Mouse (Mus musculus): ENCODE measurements around the gene Cacna1d. TPM values are rescaled to one million over a fixed set of nuclear protein-coding genes. Genes with fewer than 3 reads are reported as not detected.
A peak's percentile ranks its signal among the peaks of the same experiment; 100 is the strongest.

Cacna1d gene
- polyA plus RNA-seq, 1 experiment from 2014 or later = 4.3 TPM

DNA sequence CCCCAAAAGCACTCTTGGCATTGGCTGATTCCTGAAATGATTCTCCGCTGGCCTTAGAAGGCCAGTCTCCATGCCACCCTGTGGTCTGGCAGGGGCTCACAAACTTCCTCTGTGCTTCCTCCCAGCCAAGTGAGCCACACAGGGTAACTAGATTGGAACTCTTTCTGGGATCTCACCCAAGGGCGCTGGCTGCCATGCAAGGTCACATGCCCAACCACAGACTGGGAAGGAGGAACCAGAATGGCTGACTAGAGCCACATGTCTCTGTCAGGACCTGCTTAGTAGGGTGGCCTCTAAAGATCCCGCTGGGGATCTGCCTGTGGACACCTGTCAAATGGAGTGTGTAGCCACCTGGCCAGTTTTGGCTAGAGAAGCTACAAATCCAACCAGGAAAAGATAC, 273.1 kb downstream of the Cacna1d start:
- WGBS = 92% methylated on average over 3 of the region's 3 CpGs
- H3K27me3 ChIP-seq (replicated peaks; ENCODE audit: control insufficient read depth, insufficient read depth, low read length) = no peaks in the 10 kb centered on the region
- H3K4me3 ChIP-seq (ENCODE audit: low read depth, low read length) = no peak overlapping the region
- H3K9me3 ChIP-seq (replicated peaks; ENCODE audit: control insufficient read depth, low read length) = no peaks in the 10 kb centered on the region
- no peak overlapping the region for H3K4me2 ChIP-seq (ENCODE audit: low read length)
- no peaks in the 10 kb centered on the region for H3K4me1 ChIP-seq (ENCODE audit: control insufficient read depth, insufficient read depth, low read length)
- no peak overlapping the region for H3K27ac ChIP-seq (ENCODE audit: low read depth, low read length)
- H3K9ac ChIP-seq (ENCODE audit: low read length) = no peak overlapping the region
- no peaks in the 10 kb centered on the region for H3K36me3 ChIP-seq (ENCODE audit: control insufficient read depth, insufficient read depth, low read length)
- DNase-seq (ENCODE audit: low spot score) (no peak), ATAC-seq (no peak)

DNA sequence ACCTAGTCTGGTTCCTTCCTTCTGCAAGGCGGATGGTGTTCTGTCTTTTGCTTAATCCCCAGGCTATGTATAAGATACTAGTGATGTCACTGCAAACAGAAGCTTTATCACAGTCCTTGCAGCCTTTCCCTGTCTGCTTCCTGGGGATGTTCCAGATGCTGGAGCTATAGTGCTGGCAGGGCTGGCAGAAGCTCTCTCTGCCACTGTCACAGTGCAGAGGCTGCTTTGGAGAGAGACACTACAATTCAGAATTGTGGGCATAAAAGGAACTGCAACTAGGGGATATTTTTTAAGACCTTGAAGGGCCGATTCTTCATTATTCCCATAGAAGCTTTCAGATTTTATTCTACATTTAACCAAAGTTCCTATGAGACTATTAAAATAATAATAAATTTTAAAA, 274.1 kb downstream of the Cacna1d start:
- Histone ChIP-seq H3K9ac (ENCODE audit: low read length) (no peak overlapping the region), H3K27ac (ENCODE audit: low read depth, low read length) (no peak overlapping the region), H3K27me3 (replicated peaks; ENCODE audit: control insufficient read depth, insufficient read depth, low read length) (no peaks in the 10 kb centered on the region), H3K36me3 (ENCODE audit: control insufficient read depth, insufficient read depth, low read length) (no peaks in the 10 kb centered on the region), H3K9me3 (replicated peaks; ENCODE audit: control insufficient read depth, low read length) (no peaks in the 10 kb centered on the region), H3K4me1 (ENCODE audit: control insufficient read depth, insufficient read depth, low read length) (no peaks in the 10 kb centered on the region), H3K4me2 (ENCODE audit: low read length) (no peak overlapping the region), H3K4me3 (ENCODE audit: low read depth, low read length) (no peak overlapping the region)
- DNase-seq (ENCODE audit: low spot score) (no peak), ATAC-seq (no peak)
- 85% methylated on average over 2 of the region's 2 CpGs for WGBS

DNA sequence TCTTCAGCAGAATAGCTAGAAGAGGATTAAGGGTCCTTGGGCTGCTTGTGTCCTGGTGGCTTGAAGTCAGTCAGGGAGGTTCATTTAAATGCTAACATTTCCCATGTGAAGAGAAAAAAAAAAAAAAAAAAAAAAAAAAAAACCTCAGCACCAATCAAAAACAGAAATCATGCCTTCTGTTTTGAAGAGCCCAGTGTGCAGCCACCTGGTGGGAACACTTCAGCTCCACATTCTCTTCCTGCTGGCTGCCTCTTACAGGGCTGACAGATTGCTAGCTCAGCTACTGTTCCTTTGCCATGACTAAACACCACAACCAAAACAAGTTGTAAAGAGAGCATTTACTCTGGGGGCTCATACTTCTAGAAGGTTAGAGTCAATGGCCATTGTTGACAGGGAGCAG, 283.1 kb downstream of the Cacna1d start:
- ATAC-seq = no peak
- peak; percentile 22 for DNase-seq (ENCODE audit: low spot score)
- Histone ChIP-seq H3K27ac (ENCODE audit: low read depth, low read length) (no peak overlapping the region), H3K9me3 (replicated peaks; ENCODE audit: control insufficient read depth, low read length) (no peaks in the 10 kb centered on the region), H3K4me3 (ENCODE audit: low read depth, low read length) (no peak overlapping the region), H3K36me3 (ENCODE audit: control insufficient read depth, insufficient read depth, low read length) (no peaks in the 10 kb centered on the region), H3K4me1 (ENCODE audit: control insufficient read depth, insufficient read depth, low read length) (no peaks in the 10 kb centered on the region), H3K9ac (ENCODE audit: low read length) (no peak overlapping the region), H3K4me2 (ENCODE audit: low read length) (no peak overlapping the region), H3K27me3 (replicated peaks; ENCODE audit: control insufficient read depth, insufficient read depth, low read length) (no peaks in the 10 kb centered on the region)

DNA sequence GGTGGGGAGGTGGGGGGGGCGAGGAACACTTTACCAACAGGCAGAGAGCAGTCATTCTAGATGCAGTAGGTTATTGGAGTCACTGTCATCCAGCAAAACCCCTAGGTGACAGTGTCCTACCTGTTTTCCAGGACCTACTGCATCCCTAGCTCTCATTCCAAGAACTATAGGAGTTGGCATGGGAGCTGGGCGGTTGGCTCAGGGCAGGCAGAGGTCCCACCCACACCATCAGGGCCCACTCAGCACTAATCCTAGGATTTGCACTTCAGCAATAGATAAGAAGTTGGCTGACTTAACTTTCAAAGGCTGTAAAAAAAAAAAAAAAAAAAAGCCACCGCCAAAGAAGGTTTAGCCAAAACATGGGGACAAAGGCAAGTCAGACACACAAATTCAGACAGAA, 285.4 kb downstream of the Cacna1d start:
- no peak overlapping the region for H3K27ac ChIP-seq (ENCODE audit: low read depth, low read length)
- WGBS = 29% methylated on average over 3 of the region's 3 CpGs
- H3K36me3 ChIP-seq (ENCODE audit: control insufficient read depth, insufficient read depth, low read length) = no peaks in the 10 kb centered on the region
- no peaks in the 10 kb centered on the region for H3K27me3 ChIP-seq (replicated peaks; ENCODE audit: control insufficient read depth, insufficient read depth, low read length)
- H3K9ac ChIP-seq (ENCODE audit: low read length) = no peak overlapping the region
- ATAC-seq (no peak), DNase-seq (ENCODE audit: low spot score) (no peak)
- no peak overlapping the region for H3K4me3 ChIP-seq (ENCODE audit: low read depth, low read length)
- H3K4me2 ChIP-seq (ENCODE audit: low read length) = no peak overlapping the region
- no peaks in the 10 kb centered on the region for H3K9me3 ChIP-seq (replicated peaks; ENCODE audit: control insufficient read depth, low read length)
- no peaks in the 10 kb centered on the region for H3K4me1 ChIP-seq (ENCODE audit: control insufficient read depth, insufficient read depth, low read length)

DNA sequence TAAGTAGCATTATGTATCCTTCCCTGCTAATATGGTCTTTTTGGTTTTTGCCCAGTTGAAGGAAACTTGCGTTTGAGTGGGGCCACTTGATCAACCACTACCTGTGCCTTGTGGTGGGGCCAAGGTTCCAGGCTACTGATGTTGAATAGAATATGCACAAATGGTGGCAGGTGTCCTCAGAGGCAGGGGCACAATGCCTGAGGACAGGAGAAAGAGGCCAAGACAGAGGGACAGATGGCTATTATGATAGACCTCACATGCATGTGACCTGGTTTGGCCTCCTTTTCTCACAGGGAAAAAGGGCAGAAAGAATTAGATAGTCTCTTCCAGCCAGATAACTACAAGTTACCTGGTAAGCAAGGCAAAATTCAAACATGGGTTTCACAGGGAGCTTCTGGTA, 286.7 kb downstream of the Cacna1d start:
- no peak overlapping the region for H3K4me2 ChIP-seq (ENCODE audit: low read length)
- DNase-seq (ENCODE audit: low spot score) (no peak), ATAC-seq (no peak)
- H3K9me3 ChIP-seq (replicated peaks; ENCODE audit: control insufficient read depth, low read length) = no peaks in the 10 kb centered on the region
- H3K9ac ChIP-seq (ENCODE audit: low read length) = no peak overlapping the region
- H3K4me1 ChIP-seq (ENCODE audit: control insufficient read depth, insufficient read depth, low read length) = no peaks in the 10 kb centered on the region
- no peak overlapping the region for H3K27ac ChIP-seq (ENCODE audit: low read depth, low read length)
- H3K4me3 ChIP-seq (ENCODE audit: low read depth, low read length) = no peak overlapping the region
- H3K36me3 ChIP-seq (ENCODE audit: control insufficient read depth, insufficient read depth, low read length) = no peaks in the 10 kb centered on the region
- WGBS = 82% methylated on average over 1 of the region's 1 CpGs
- H3K27me3 ChIP-seq (replicated peaks; ENCODE audit: control insufficient read depth, insufficient read depth, low read length) = no peaks in the 10 kb centered on the region

DNA sequence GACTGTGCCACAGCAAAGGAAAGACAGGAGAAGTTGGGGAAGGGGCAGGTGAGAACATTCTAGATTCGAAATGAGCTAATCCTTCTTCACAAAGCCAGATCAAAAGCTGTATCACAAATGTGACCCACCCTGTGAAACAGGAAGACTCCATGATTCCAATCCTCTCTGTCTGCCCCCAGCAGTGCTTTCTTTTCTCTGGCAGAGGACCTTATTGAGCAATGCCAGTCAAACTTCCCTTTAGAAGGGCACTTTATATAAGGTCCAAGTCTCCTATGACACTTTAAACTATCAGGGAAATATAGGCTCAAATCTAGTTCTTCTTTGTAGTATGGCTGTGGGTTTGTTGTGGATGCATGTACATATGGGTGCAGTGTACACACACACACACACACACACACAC, 290.9 kb downstream of the Cacna1d start:
- Histone ChIP-seq H3K4me3 (ENCODE audit: low read depth, low read length) (no peak overlapping the region), H3K4me1 (ENCODE audit: control insufficient read depth, insufficient read depth, low read length) (peaks cover 4% of the 10 kb centered on the region; the same call in 1 of the 2 replicates), H3K4me2 (ENCODE audit: low read length) (no peak overlapping the region), H3K36me3 (ENCODE audit: control insufficient read depth, insufficient read depth, low read length) (no peaks in the 10 kb centered on the region), H3K9ac (ENCODE audit: low read length) (no peak overlapping the region), H3K27me3 (replicated peaks; ENCODE audit: control insufficient read depth, insufficient read depth, low read length) (no peaks in the 10 kb centered on the region), H3K27ac (ENCODE audit: low read depth, low read length) (no peak overlapping the region), H3K9me3 (replicated peaks; ENCODE audit: control insufficient read depth, low read length) (no peaks in the 10 kb centered on the region)
- ATAC-seq (no peak), DNase-seq (ENCODE audit: low spot score) (no peak)
- WGBS = 70% methylated on average over 1 of the region's 1 CpGs

DNA sequence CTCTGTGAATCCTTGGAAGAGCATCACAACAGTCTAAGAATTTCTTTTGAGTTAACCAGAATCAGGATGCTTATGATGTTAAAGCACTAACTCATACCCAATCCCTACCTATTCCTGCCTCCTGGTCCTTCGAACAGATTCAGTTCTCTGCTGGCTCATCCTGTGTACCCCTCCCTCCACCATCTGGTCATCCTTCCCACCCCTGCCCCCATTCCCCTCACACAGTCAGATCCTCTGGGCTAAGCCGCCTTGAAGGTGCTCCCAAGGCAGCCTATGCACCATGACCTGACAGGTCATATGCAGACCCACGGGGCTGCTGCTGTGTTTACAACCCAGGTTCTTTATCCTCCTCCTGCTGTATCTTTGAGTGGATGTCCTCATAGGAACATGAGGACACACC, 292.4 kb downstream of the Cacna1d start:
- Histone ChIP-seq H3K27me3 (replicated peaks; ENCODE audit: control insufficient read depth, insufficient read depth, low read length) (no peaks in the 10 kb centered on the region), H3K9me3 (replicated peaks; ENCODE audit: control insufficient read depth, low read length) (no peaks in the 10 kb centered on the region), H3K36me3 (ENCODE audit: control insufficient read depth, insufficient read depth, low read length) (no peaks in the 10 kb centered on the region), H3K4me1 (ENCODE audit: control insufficient read depth, insufficient read depth, low read length) (peaks cover 4% of the 10 kb centered on the region; the same call in 1 of the 2 replicates), H3K27ac (ENCODE audit: low read depth, low read length) (no peak overlapping the region), H3K4me2 (ENCODE audit: low read length) (no peak overlapping the region), H3K4me3 (ENCODE audit: low read depth, low read length) (no peak overlapping the region), H3K9ac (ENCODE audit: low read length) (no peak overlapping the region)
- no peak for ATAC-seq
- DNase-seq (ENCODE audit: low spot score) = no peak
- WGBS = 90% methylated on average over 3 of the region's 3 CpGs

DNA sequence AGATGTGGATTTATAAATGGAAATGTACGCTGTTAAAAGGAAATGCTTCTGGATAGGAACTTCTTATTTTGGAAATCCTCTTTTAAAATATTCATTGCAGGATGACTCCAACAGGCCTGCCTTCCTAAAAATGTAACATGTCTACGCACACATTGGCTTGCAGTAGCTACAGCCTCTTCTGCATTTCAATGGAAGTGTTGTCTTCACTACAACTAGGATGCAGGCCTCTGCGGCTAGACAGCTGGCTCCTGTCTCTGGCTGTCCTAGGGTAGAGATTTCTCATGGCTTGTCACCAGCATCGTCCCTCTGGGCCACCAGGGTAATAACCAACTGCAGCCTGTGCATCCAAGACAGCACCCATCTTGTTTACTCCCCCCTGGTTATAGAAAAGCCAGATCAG, 293.1 kb downstream of the Cacna1d start:
- ATAC-seq = no peak
- H3K4me1 ChIP-seq (ENCODE audit: control insufficient read depth, insufficient read depth, low read length) = peaks cover 4% of the 10 kb centered on the region; the same call in 1 of the 2 replicates
- WGBS = 88% methylated on average over 4 of the region's 4 CpGs
- H3K4me3 ChIP-seq (ENCODE audit: low read depth, low read length) = no peak overlapping the region
- no peak overlapping the region for H3K4me2 ChIP-seq (ENCODE audit: low read length)
- no peaks in the 10 kb centered on the region for H3K36me3 ChIP-seq (ENCODE audit: control insufficient read depth, insufficient read depth, low read length)
- no peak for DNase-seq (ENCODE audit: low spot score)
- no peak overlapping the region for H3K27ac ChIP-seq (ENCODE audit: low read depth, low read length)
- H3K9me3 ChIP-seq (replicated peaks; ENCODE audit: control insufficient read depth, low read length) = no peaks in the 10 kb centered on the region
- no peak overlapping the region for H3K9ac ChIP-seq (ENCODE audit: low read length)
- no peaks in the 10 kb centered on the region for H3K27me3 ChIP-seq (replicated peaks; ENCODE audit: control insufficient read depth, insufficient read depth, low read length)

DNA sequence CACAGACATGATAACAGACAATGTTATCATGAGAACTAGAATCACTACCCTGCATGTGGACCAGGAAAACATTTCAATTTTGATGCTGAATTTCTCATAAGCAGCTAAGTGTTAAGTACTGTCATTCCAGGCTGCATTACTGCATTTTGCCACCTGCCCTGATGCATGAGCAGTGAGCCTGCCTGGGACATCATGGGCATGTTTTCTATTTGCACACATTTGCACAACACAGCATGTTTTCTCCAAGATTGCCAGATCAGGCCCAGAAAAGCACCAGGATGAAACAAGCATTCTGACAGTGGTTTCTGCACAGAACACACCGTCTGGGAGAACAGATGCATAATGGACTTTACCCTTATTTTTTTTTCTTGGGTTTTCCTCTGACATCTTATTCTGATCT, 294.3 kb downstream of the Cacna1d start:
- DNase-seq (ENCODE audit: low spot score) (no peak), ATAC-seq (no peak)
- Histone ChIP-seq H3K4me2 (ENCODE audit: low read length) (no peak overlapping the region), H3K36me3 (ENCODE audit: control insufficient read depth, insufficient read depth, low read length) (no peaks in the 10 kb centered on the region), H3K9me3 (replicated peaks; ENCODE audit: control insufficient read depth, low read length) (no peaks in the 10 kb centered on the region), H3K27me3 (replicated peaks; ENCODE audit: control insufficient read depth, insufficient read depth, low read length) (no peaks in the 10 kb centered on the region), H3K4me1 (ENCODE audit: control insufficient read depth, insufficient read depth, low read length) (peaks cover 4% of the 10 kb centered on the region; the same call in 1 of the 2 replicates), H3K4me3 (ENCODE audit: low read depth, low read length) (no peak overlapping the region), H3K9ac (ENCODE audit: low read length) (no peak overlapping the region), H3K27ac (ENCODE audit: low read depth, low read length) (no peak overlapping the region)
- 88% methylated on average over 1 of the region's 1 CpGs for WGBS
